Mouse (Mus musculus): ENCODE measurements at regions not wholly inside any gene's neighbourhood (a gene's known extent, or its start where the extent isn't known, plus 50 kb on each side); places are given as distances from the start of the nearest gene placed in this dataset.
"Not testable (repeated sequence)": the region's sequence is repeated elsewhere in the genome, so short reads cannot be mapped to it uniquely, and the experiment has no call there.

GRCm38 (mm10) chr1:168737277-168737863 is 305.3 kb upstream of the Pbx1 start:
- intact Hi-C loops (cut with DNase I), result no loop called here
- DNase-seq (ENCODE audit: low spot score), result no peak

GRCm38 (mm10) chr1:168733066-168733465 is 301.0 kb upstream of the Pbx1 start:
- intact Hi-C loops (cut with DNase I), result no loop called here
- no peak for DNase-seq (ENCODE audit: low spot score)

- intact Hi-C loops (cut with DNase I), result no loop called here
Measured at GRCm38 (mm10) chr1:168709836-168710235, 277.8 kb upstream of the Pbx1 start.

GRCm38 (mm10) chr1:168709017-168709681 is 277.1 kb upstream of the Pbx1 start:
- intact Hi-C loops (cut with DNase I), result no loop called here
- DNase-seq (ENCODE audit: low spot score), result no peak

More at GRCm38 (mm10) chr1:168709836-168710235, 277.8 kb upstream of the Pbx1 start:
- DNase-seq (ENCODE audit: low spot score), result no peak

GRCm38 (mm10) chr1:168708161-168708865 is 276.2 kb upstream of the Pbx1 start:
- intact Hi-C loops (cut with DNase I), result no loop called here
- no peak for DNase-seq (ENCODE audit: low spot score)

- intact Hi-C loops (cut with DNase I), result no loop called here
- DNase-seq (ENCODE audit: low spot score), result no peak
Measured at GRCm38 (mm10) chr1:168697386-168697785, 265.3 kb upstream of the Pbx1 start.

- intact Hi-C loops (cut with DNase I), result no loop called here
- no peak for DNase-seq (ENCODE audit: low spot score)
Measured at GRCm38 (mm10) chr1:168686821-168687220, 254.8 kb upstream of the Pbx1 start.

GRCm38 (mm10) chr1:168685147-168685546 is 253.1 kb upstream of the Pbx1 start:
- intact Hi-C loops (cut with DNase I), result no loop called here

GRCm38 (mm10) chr1:168681685-168682491 is 249.8 kb upstream of the Pbx1 start:
- intact Hi-C loops (cut with DNase I), result no loop called here
- no peak for DNase-seq (ENCODE audit: low spot score)

More at GRCm38 (mm10) chr1:168685147-168685546, 253.1 kb upstream of the Pbx1 start:
- DNase-seq (ENCODE audit: low spot score), result no peak

- intact Hi-C loops (cut with DNase I), result no loop called here
- no peak for DNase-seq (ENCODE audit: low spot score)
Measured at GRCm38 (mm10) chr1:168680674-168681073, 248.6 kb upstream of the Pbx1 start.

- DNase-seq (ENCODE audit: low spot score), result no peak
- intact Hi-C loops (cut with DNase I), result no loop called here
Measured at GRCm38 (mm10) chr1:168676418-168677413, 244.6 kb upstream of the Pbx1 start.

GRCm38 (mm10) chr1:168675741-168676140 is 243.7 kb upstream of the Pbx1 start:
- intact Hi-C loops (cut with DNase I), result no loop called here
- no peak for DNase-seq (ENCODE audit: low spot score)

- DNase-seq (ENCODE audit: low spot score), result no peak
- intact Hi-C loops (cut with DNase I), result no loop called here
Measured at GRCm38 (mm10) chr1:168662755-168663284, 230.8 kb upstream of the Pbx1 start.

GRCm38 (mm10) chr1:168660956-168661355 is 228.9 kb upstream of the Pbx1 start:
- intact Hi-C loops (cut with DNase I), result no loop called here

GRCm38 (mm10) chr1:168659578-168659977 is 227.5 kb upstream of the Pbx1 start:
- intact Hi-C loops (cut with DNase I), result no loop called here
- DNase-seq (ENCODE audit: low spot score), result no peak

More at GRCm38 (mm10) chr1:168660956-168661355, 228.9 kb upstream of the Pbx1 start:
- no peak for DNase-seq (ENCODE audit: low spot score)

GRCm38 (mm10) chr1:168632837-168633236 is 200.8 kb upstream of the Pbx1 start:
- intact Hi-C loops (cut with DNase I), result no loop called here
- no peak for DNase-seq (ENCODE audit: low spot score)

- intact Hi-C loops (cut with DNase I), result no loop called here
- DNase-seq (ENCODE audit: low spot score), result no peak
Measured at GRCm38 (mm10) chr1:168631979-168632378, 199.9 kb upstream of the Pbx1 start.

GRCm38 (mm10) chr1:168601967-168602366 is 169.9 kb upstream of the Pbx1 start:
- DNase-seq (ENCODE audit: low spot score); intact Hi-C loops (cut with DNase I): not testable (repeated sequence)
